Mouse (Mus musculus) embryo, embryonic 9.5 days (tissue): ENCODE data around the gene Vmn1r22.
A peak's percentile ranks its signal among the peaks of the same experiment; 100 is the strongest.
"Not testable (repeated sequence)": the region's sequence is repeated elsewhere in the genome, so short reads cannot be mapped to it uniquely, and the experiment has no call there.

Experiments
- DNase-seq: peaks from one replicate; pipeline ENCODE4 v3.0.0-alpha.2; 2017; ENCODE audit errors: extremely low spot score

The Vmn1r22 gene

DNA sequence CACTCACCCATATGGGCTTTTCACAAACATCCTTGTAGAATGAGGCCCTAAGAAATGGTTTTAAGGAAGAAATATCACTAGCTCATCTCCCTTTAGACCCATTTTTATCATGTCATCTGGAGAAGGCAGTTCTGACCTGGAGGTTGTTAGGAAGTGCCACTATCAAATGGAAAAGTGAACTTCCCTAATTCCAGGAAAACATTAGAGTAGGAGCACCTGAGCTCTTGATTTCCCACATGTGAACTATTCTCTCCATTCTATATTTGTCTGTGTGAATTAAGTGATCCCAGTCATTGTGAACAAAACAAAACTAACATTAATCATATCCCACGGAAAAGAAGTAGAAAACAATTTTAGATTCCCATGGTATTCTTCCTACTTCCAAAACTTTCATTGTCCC lies at the start of gene Vmn1r22:
Gene Vmn1r22, minus strand, starts transcription at position 101 of the 400 bp plus-strand sequence.
- DNase-seq: no peak

DNA sequence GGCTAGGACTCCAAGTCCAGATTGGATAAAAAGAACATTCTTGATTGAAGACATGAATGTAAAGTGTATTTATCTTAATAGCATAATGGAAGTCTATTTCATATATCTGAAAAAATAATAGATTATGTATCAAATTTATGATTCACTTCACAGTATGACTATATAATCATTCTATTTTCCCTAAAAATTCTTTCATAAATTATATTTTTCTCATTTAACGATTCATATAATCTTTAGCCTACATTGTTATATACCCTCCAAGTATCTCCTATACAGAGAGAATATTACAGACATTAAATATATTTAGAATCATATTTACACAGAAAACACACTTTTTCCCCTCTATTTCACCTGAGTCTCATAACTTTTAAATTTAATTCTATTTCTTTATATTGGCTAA lies 18.9 kb upstream of the Vmn1r22 start, which contains the start of gene Vmn1r23:
Gene Vmn1r23, minus strand, starts transcription at position 101 of the 400 bp plus-strand sequence.
- no peak for DNase-seq

DNA sequence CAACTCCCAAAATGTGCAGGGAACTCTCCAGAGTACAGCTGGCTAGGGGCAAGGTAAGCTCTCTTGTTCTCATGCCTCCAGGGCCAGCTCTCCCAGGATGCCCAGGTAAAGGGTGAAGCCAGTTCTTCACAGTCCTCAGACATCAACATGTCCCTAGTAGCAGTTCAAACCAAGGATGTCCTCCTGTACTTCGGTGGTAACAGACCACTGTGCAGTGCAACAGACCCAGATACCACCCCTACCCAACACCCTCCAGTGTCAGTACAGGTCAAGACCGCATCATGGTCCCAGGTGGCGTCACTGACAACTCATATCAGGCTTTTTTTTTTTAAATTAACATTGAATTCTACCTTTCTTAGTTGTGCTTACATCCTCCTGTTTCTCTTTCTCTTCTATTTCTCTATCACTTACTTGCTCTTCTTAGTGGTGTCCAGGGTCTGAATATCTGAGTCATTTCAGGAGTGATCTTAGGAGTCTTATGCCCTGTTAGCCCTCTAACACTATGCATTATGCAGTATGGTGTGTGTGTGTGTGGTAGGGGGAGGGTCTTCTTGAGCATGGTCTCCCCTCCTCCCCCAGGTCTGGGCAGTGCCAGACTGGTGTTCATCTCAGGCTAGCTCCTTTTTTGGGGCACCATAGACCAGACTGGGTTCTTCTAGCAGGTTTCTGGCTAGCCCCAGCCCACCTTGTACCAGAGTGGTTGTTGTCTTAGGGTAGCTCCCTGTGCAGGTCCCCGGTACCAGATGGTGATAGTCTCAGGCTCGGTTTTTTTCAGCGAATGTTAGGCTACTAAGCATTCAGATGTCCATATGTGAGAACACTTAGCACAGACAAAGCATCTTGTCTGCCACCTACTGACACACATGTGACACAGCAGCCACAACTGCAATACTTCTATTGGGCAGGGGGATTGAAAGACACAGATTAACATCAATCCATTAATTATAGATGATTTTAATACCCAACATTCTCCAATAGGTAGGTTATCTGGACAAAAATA lies 48.5 kb downstream of the Vmn1r22 start:
- peak; percentile 27 for DNase-seq

DNA sequence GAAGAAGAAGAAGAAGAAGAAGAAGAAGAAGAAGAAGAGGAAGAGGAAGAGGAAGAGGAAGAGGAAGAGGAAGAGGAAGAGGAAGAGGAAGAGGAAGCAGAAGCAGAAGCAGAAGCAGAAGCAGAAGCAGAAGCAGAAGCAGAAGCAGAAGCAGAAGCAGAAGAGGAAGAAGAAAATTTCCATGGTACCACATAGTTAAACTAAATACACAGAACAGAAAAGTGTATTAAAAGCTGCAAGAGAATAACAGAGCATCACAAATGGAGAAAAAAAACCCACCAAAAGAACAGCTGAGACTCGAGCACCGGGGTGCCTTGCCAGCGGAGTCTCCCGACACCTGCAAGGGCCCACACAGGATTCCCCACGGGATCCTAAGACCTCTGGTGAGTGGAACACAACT lies 56.7 kb downstream of the Vmn1r22 start:
- not testable (repeated sequence) for DNase-seq

DNA sequence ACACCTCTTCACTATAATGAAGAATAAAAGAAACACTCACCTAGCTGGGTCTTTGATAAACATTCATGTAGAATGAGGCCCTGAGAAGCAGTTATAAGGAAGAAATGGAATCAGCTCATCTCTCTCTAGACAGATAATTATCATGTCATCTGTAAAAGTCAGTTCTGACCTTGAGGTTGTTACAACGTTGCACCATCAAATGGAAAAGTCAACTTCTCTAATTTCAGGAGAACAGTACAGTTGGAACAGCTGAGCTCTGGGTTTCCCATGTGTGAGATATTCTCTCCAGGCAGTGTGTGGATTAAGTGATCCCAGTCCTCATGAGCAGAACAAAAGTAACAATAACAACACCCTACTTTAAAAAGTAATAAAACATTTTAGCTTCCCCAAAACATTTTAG lies 57.5 kb downstream of the Vmn1r22 start, which contains the start of gene Vmn1r21:
Gene Vmn1r21, minus strand, starts transcription at position 58 of the 400 bp plus-strand sequence.
- no peak for DNase-seq
